Mouse (Mus musculus) fat pad, adult 2 months (tissue): ENCODE measurements at regions not wholly inside any gene's neighbourhood (a gene's known extent, or its start where the extent isn't known, plus 50 kb on each side); places are given as distances from the start of the nearest gene placed in this dataset.
A peak's percentile ranks its signal among the peaks of the same experiment; 100 is the strongest.

Experiments
- DNase-seq: peaks from one replicate; pipeline ENCODE4 v3.0.0-alpha.2; 2011; ENCODE audit warnings: low read depth, low spot score; ENCODE audit errors: extremely low read depth

DNA sequence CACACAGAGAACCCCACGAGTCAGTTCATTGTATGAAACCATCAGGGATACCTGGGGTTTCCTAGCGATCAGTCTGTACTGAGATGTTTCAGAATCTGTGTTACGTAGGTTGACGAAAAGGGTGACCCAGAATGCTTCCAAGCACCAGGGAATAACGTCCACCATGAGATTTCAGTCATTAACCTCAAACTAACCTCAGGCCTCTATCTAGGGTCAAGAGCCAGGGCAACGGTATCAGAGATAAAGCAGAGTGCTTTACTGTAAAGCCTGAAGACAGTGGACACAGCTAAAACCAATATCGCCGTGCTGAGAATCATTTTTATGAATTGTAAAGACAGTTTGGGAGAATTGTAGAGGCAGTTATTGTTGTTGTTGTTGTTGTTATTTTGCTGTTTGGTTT is 52.9 kb upstream of the Errfi1 start:
- no peak for DNase-seq

DNA sequence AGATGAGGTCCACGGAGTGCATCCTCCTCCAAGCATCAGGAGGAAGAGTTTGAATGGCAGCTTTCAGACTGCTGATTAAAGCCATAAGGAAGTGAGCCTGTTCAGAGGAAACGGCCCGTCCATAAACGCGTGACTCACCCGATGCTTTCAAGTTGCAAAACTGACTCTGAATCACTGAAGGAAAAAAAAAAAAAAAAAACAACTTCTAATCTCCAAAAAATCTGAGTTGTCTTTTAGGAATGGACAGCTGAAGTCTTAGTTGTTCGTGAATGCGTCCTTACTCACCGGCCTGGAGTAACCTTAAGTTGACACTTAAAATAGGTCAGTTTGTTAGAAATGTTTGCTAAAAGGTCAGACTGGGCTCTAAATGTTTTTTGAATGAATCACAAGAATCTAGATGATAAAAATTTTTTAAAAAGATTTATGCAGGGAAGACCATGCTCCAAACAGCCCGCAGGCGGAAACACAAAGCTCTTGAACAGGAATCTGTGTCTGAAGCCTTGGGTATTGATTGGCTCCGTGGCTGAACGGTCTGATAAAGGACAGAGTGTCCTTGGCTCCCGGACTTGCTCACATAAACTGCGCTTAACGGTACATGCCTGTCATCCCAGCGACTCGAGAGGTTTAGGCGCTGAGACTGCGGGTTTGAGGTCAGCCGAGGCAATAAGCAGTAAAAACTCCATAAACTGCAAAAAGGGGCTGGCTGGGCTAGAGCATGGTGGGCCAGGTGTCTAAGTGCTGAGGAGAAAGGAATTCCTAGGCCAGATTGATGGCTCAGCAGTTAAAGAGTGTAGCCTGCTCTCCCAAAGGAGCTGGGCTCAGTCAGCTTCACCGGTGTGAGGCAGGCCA is 53.9 kb upstream of the Errfi1 start:
- DNase-seq, result peak; percentile 69

DNA sequence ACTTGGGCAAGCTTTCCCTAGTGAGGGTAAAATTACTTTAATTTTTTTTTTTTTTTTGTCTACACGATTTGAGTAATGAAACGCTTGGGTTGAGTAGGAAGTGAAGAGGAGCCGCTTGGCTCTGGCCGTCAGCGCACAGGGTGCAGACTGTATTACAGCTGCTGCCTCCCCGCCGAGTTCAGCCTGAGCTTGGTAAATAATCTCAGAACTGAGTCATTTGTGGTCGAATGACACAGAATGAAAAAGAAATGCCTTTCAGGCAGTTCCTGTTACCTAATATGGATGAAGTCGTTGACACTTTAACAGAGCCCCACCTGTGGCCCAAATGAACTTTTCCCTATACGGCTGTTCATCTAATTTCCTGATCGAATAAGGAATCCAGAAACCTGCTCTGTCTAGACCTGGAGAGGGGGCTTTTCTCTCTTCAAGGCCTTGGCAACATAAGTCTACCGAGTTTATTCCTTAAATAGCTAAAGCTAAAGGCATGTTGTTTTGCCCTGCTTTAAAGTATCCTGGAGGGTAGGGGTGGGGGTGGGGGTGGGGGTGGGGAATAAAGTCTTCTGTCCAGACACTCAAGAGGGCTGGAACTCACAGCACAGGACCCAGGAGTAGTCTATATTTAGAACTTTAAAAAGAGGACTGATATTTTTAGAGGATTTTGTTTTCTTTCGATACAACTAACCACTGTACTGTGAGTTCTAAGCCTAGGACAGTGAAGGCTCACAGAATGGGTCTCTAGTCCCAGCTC is 54.8 kb upstream of the Errfi1 start:
- DNase-seq, result no peak

DNA sequence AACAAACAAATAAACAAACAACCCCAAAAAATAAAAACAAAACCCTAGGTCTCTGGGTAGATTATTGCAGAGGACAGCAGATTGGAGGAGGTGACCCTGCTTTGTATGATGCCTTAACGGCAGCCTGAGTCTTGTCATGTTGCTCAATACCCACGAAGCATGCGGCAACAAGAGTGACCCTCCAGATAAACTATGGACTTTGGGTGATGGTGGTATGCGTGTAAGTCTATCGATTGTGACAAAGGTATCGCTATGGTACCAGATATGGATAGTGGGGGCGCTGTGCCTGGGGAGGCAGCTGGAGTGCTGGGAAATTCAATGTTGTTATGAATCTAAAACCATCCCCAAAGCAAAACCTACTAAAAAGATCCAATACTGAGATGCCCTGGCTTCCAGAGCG is 55.4 kb upstream of the Errfi1 start:
- DNase-seq, result no peak

DNA sequence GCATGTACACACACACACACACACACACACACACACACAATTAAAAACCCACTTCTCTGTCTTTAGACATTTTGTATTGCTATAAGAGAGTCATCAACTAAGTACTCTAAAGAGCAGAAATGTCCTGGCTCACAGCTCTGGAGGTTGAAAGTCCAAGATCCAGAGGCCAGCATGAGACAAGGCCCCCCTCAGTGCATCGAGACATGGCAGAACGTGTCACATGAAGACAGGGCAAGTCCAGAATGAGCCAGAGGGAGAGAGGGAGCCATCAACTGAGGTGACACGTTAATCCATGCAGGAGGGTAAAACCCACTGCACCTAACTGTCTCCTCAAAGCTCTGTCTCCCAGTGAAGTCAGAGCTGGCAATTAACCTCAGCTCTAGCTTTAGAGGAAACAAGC is 56.7 kb upstream of the Errfi1 start:
- no peak for DNase-seq

DNA sequence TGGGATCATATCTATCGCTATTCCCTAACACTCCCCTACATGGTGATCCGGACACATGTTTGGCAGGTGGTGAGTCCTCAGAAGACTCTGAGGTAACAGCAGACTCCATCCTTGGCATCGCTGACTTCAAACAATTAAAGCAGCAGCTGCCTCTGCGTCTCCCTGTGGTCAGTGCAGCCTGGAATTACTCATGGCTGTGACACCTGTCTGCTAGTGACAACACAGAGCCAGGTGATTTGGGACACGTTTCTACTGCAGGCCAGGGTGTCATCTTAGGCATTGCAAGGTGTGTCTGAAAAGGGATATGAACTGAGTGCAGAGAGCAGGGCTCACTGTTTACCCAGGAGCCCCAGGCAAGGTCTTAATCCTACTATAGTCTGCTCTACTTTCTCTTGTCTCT is 58.8 kb upstream of the Errfi1 start:
- no peak for DNase-seq

DNA sequence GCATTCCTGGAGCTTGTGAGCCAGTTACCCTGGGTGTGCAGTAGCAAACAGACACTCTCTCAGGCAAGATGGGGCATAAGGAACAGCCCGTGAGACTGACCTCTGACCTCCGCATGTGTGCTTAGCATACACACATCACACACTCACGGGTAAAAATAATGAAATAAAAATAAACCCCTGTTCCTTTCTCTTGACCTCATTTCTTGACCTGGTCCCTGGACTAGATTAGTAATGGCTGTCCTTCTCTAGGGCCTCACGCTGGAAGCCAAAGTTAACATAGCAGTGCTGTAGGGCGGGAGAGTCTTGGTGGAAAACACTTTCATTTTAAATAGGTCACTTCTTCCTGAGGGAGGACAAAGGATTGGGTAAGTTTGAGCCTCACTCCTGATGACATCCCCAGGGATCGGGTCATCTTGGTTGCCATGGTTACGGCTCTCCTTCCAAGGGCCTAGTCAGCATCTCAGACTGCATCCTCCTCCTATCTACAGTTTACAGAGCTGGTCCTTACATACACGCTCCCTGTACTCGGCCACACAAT is 59.4 kb upstream of the Errfi1 start:
- DNase-seq, result no peak

DNA sequence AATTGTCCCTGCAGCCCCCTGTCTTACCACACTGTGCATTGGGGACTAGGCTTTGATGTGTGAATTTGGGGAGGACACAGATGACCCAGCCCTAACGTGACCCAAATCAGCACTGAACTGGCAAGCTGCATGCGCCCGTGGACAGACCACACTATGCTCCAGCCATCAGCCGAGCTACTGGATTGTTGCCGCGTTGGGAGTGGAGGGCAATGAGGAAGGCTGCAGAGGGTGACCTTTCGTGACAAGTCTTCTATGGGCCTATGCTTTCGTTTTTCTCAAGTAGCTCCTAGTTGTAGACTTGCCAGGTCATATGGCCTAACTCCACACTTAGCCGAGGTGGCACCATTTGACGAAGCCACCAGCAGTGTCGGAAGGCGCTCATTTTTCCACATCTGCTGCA is 60.6 kb upstream of the Errfi1 start:
- no peak for DNase-seq

DNA sequence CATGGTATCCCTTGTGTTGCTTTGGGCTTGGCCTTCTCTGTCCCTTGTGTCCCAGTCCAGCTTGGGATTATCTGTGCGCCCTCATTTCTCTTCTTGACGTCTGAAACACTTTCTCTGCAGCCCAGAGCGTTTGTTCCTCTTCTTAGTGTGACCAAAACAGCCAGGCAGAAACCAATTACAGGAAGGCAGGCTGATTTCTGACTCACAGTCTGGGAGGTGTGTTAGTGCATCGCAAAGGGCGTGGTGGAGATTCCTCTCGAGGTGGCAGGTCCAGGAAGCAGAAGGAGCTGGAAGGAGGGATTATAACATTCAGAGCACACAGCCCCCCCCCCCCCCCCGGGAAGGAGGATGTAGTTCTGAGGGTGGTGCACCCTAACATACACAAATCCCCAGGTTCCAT is 64.6 kb upstream of the Errfi1 start:
- no peak for DNase-seq

DNA sequence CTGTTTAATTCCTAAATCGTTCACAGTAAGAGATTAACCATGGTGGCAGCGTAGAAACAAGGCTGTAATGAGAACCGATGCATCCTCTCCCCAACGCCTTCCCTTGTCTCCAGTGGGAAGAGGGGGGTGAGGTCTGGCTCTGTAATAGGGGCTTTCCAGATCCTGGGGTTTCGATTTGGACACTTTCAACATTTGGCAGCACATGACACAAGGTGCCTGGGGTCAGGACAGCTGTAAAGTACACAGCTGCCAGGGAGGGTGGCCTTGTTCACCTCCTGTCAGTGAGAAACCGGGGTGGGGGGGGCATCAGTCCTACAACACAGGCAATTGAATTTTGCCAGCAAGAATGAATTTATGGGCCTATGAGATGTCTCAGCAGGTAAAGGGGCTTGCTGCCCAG is 66.6 kb upstream of the Errfi1 start:
- DNase-seq, result no peak

DNA sequence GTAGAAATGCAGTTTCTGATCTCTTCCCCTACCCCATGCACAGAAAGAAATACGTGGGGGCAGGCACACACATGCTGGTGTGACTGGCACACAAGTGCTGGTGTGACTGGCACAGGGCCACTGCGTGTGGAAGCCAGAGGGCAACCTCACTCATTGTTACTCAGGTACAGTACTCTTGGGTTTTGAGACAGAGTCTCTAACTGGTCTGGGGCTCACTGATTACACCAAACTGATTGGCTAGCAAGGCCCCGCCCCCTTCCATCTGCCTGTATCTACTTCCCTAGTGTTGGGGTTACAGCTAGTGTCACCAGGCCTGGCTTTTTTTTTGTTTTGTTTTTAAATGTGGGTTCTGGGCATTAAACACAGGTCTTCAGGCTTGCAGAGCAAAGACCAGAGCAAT is 67.1 kb upstream of the Errfi1 start:
- DNase-seq, result no peak

DNA sequence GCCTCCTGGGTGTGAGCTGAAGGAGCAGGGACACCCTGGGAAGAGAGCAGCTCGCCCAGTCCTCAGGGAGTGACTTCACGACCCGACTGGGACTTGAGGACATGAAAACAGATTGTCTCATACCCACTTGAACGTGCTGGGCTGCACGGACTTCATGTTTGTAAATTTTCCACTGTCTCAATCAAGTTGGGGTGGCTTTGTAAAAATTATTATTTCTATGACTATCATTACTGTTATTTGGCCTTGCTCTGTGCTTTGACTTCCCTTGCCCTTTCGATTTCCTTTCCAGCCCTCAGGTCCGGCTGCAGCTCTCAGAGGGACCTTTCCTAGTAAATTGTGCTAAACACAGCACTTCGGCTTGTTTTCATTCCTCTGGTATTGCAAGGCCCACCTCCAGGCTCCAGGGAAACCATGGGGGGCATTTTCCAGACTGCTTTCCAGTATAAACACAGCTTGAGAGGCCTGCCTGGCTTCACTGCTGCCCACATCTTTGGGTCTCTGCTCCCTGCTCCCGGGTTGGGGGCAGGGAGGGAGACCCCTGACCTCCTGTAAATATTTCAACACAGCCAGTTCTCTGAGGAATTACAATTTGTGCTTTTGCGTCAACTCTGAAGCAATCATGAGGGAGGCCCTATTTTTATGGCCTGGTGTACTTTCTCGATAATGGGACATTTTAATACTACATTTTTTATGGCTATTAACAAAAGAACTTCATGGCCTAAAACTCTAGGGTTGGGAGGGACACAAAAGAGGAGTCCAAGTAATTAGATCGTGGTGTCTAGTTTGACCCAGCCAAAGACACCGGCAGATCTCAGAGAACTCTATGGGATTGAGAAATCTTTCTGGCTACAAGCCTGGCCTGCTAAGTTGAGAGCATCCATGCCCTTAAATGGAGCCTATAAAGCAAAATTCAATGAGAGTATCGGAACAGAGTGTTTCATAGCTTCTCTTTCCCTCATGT is 68.9 kb upstream of the Errfi1 start:
- DNase-seq, result peak; percentile 89

DNA sequence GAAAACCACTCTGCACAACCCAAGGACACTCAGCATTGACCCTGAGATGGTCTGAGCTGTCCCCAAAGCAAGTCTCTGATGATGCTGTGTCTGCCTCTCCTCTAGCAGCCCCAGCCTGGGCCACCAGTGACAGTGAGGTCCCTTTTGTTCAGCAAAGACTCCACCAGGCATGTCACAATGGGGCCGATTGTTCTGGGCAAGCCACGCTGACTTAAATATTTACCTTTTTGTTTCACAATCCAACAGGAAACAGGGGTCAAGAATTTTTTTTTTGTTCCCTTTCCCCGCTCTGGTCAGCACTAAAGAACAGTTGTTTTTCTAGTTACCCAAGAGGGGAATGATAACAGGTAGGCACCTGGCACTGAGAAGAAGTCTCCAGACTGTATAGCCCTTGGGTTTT is 72.4 kb upstream of the Errfi1 start:
- no peak for DNase-seq

DNA sequence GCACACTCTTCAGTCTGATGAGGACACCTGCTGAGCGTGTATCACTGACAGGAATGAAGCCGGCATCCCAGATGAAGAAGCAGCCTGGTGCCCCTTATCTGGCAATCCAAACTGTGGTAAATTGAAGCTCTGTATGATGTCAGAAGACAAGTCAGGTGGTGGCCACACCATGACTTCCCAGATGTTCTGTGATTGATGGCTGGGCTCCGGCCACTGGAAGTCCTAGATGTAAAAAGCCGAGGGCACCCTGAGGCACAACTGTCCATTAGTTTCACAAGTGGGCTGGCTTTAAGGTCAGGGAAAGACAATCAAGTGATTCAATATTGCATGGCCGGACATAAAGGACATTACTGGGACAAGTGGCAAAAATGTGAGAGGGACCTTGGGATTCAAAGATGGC is 74.4 kb upstream of the Errfi1 start:
- DNase-seq, result no peak

DNA sequence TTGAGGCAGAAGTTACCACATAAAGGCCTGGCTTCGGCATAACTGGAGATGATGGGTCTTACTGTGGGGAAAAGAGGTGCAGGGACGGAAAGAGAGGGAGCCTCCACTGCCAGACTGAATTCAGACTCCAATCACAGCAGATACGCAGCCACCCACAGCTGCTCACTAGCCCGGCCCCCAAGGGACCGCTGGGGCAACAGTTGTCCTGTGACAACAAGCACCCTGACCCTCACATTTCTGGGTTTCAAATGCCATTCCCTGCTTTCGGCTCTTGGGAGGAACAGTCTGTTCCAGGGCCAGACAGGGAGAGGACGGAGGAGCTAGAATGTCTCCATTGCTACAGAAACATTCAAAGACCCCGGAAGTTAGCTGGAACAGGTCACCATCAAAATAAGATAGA is 75.0 kb upstream of the Errfi1 start:
- no peak for DNase-seq

DNA sequence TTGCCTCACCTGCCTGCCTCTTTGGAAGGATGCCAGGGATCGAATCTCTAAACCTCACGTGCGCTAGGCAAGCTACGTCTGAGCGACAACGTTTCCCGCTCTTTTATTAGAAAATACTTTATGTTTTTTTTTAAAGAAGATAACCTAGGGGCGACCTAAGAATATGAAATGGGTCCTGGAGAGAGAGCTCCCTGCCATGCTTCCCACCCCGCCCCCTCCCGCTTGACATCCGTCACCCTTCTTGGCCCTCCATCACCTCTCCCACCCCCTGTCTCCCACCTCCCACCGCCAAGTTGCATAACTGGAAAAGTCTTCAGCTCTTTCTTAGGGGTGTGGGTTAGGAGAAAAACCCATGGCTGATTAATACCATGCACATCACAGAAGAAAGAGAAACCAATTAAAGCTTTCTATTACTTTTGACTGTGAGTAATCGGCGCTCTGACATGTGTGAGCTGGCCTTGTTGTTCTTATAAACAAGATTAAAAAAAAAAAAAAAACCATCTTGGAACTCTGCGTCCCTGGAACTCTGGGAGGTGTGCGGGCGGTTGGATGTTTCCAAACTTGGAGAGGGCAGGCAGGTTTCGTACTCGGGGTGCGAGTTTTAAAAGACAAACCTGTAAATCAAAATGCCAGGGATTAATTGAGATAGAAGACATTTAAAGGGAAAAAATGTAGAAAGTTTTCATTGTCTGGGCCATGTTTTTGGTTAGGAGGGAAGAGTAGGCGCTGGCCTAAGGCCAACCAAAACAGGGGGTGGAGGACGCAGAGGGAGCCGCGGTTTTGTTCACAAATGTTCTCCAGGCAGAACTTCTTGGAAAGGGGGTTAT is 77.8 kb upstream of the Errfi1 start:
- DNase-seq, result peak; percentile 65

DNA sequence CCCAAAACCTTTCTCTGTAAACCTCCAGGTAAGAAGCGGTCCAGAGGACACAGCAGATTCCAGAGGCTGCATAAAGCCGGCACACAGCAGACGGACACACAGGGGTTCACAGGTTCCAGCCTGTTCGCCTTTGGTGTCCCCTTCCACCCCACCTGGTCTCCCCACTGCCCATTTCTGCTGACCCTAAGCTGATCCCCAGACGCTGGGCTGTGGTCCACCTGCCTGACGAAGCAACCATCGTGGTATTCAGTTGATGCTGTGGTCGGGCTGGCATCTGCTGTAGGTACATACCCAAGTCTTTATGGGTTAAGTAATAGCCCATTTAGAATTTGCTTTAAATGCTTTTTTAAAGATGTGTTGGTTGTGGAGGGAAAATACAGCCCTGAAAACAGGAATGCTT is 78.4 kb upstream of the Errfi1 start:
- no peak for DNase-seq

DNA sequence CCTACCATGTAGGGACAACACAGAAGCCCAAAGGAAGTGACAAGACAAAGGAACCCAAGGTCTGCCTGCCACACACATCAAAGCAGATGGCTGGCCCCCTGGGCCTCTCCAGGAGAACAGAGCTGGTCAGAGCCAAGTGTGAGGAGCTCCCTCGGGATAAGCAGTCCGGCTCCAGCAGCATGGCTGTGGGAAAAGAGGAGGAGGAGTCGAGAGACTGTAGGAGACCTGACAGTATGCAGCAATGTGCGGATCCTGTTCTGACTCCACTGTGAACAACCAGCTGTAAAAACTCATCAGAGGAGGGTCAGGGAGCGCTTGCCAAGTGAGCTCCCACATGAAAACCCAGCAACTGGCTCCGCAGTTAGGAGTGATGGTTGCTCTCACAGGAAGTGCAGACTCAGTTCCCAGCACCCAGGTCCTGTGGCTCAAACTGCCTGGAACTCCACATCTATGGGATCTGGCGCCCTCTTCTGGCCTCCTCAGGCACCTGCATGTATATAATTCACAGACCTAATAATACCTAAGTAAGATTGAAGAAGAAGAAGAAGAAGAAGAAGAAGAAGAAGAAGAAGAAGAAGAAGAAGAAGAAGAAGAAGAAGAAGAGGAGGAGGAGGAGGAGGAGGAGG is 79.3 kb upstream of the Errfi1 start:
- no peak for DNase-seq

DNA sequence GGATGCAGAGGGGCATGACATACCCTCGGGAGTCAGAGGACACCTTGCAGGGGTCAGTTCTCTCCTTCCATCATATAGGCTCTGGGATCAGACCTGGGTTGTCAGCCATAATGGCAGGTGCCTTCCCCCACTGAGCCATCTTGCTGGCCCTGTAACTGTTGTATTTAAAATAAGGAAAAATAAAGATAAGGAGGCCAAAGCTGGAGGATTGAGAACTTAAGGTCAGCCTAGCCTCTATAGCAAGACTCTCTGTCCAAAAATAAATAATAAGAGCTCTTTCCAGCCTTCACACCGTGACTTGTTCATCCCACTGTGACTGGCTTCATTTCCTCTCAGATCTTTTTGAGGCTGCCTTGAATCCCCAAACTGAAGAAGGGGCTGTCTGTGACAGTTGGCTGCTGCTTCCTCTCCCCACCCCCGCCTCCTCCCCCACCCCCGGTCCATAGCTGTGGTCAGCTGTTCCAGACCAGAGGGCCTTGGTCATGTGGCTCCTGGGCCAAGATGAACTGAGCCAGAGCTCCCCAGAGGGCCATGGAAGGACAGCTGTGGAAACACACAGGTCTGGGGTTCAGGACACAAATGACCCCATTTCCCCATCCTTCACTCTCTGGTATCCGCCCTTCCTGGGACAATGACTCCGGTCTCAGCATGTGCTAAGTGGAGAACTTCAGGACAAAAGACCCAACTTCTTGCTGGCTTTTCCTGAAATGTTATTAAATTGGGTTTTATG is 81.6 kb upstream of the Errfi1 start:
- no peak for DNase-seq
